Mouse (Mus musculus) cerebellum, adult 9-11 months (tissue): ENCODE measurements around the gene Cmas.

Experiments used
- DNase-seq: peaks from one replicate; pipeline ENCODE4 v3.0.0; 2022

Cmas gene

DNA sequence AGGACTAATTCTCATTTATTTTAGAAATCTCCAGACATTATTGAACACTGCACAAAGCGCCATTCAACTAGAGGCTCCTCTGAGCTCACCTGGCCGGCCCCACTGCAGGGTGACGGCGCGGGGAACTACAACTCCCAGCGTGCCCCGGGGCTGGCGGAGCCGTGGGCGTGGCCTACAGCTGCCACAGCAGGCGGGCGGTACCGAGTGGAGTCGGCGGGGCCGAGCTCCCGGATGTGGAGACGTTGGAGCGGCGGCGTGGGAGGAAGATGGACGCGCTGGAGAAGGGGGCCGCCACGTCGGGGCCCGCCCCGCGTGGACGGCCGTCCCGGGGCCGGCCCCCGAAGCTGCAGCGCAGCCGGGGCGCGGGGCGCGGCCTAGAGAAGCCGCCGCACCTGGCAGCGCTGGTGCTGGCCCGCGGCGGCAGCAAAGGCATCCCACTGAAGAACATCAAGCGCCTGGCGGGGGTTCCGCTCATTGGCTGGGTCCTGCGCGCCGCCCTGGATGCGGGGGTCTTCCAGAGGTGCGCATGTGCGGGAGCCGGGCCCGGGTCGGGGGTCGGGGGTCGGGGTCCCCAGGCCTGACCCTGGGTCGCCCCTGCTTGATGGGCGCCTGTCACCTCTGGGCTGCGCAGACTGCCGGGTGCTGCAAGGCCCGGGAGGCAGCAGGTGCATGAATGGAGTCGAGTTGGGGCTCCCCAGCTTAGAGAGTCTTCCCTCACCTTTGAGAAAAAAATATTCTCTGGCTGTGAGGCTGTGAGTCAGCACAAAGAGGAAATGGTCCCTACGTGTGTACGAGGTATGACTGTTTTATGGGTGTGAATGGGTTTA lies at the start of gene Cmas:
Cmas (plus strand) TSS at position 180 of the 827 bp plus-strand sequence.
- DNase-seq = peak; percentile 91

DNA sequence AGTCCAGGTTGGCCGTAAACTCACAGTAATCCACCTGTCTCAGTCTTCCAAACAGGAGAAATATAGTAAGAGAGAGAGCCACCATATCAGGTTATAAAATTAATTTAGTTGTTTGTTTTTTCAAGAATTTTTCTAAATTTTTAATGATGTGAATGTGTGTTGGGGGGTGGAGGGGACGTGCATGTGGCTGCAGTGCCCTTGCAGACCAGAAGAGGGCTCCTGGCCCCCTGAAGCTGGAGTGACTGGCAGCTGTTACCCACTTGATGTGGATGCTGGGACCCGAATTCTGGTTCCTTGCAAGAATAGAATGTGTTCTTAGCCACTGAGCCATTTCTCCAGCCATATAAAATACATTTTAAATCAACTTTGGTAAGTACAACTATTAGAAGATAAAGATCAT lies 49.8 kb upstream of the Cmas start:
- no peak for DNase-seq

DNA sequence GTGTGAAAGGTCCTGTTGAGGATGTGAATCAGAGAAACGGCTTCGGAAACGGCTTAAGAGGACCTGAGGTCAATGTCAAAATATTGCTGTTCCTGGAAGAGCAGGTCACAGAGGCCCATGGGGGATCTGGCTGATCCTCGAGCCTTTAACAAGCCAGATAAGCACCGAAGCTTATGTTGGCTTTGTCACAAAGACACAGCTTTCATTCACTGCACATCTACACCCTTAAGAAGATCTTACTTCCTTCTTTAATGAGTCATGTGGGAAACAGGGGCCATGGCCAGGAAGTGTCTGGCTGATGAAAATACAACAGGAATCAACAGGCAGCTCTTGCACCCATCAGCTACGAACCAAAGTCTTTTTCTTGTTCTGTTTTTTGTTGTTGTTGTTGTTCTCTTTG lies 48.1 kb upstream of the Cmas start:
- no peak for DNase-seq

DNA sequence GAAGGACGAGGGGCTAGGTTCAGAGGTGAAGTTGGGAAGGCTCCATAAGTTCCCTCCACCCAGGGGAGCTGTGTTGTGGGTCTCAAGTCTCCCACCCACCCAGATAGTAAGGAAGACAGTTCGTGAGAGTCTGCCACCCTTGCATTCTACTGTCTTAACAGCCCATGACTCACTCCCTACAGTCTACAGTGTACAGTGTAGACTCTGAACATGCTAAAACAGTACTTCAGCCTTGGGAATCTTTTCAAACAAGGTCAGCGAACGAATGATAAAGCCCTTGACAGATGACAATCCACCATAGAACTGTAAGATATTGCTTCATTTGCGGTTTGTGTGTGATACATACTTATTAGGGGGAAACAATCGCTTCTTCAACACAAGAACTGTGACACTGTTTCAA lies 45.8 kb upstream of the Cmas start:
- DNase-seq = no peak

DNA sequence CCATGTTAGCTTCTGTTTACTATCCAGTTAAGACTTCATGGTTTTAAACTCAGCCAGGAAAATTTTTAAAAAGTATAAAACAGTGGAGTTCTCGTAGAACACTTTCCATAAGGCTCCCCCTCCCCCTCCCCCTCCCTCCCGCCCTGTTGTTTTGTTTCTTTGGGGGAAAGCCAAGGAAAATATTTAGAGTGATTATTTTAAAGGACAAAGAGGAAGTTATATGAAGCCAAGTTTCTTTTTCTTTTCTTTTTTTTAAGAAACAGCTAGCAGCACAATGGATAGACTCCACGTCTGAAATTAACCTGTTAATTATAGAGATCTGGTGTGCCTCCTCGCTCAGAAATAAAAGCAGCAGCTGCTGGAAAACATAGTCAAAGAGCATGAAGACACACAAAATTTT lies 45.4 kb upstream of the Cmas start:
- no peak for DNase-seq

DNA sequence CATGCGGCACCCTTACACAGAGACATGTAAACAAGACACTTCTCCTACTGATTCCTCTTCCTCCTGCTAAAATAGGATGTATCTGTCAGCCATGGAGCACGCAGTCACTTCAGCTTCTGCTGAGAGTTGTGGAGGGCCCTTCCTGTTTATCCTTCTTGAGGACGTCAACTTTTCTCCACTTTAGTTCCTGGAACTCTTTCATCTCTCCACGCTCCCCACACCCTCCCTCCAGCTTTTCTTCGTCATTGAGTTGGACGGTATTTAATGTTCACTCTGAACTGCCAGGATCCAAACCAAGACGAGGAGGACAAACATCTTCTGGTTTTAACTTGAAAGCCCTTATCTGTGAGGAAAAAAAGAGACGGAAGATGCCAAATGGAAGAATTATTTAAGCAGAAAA lies 41.5 kb upstream of the Cmas start:
- DNase-seq = no peak

DNA sequence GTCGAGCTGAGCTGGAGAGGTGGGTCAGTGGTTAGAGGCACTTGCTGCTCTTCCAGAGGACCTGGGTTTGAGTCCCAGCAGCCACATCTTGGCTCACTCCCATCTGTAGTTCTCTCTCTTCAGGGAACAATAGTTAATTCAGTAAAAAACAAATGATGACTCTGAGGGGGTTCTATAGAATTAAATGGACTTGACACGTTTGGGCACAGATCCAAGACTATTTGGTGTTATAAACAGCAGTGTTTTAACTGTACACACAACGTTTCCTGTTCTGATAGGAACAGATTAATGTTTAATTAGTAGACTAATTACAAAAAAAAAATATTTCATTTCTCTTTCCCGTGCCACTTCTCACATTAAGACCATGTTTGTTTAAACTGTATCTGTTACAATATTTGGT lies 39.3 kb upstream of the Cmas start:
- DNase-seq = no peak

DNA sequence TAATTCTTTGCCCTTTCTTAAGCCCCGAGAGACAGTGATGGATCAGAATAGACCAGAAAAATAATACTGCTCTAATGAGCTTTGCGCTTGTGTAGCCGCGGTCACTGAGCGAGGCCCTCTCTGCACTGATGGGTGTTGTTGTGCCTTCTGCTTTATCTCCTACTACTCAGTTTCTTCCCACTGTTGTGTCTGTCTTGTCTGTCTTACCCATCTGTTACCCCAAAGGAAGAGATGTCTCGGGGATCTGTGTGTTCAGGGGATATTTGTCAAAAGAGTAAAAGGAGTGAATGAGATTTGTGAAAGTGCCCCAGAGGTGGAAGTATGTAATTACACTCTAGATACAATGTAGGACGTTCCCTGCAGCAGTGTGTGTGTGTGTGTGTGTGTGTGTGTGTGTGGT lies 38.3 kb upstream of the Cmas start:
- DNase-seq = no peak

DNA sequence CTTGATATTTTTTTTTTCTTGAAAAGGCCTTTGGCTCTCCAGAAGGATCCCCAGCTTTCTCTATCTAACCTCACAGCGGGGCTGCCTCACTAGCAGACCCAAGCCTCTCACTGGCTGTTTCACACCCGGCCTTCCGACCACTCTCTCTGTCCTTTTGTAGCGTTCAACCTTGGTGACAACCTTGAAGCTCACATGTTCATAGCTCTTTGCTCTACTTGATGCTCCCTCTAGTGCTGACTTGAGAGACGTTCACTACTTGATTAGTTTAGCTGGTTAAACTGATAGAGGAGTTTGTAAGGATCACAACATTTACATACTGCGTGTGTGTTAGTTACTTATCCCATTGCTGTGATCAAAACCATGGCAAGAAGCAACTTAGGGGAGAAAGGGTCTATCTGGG lies 35.8 kb upstream of the Cmas start:
- no peak for DNase-seq

DNA sequence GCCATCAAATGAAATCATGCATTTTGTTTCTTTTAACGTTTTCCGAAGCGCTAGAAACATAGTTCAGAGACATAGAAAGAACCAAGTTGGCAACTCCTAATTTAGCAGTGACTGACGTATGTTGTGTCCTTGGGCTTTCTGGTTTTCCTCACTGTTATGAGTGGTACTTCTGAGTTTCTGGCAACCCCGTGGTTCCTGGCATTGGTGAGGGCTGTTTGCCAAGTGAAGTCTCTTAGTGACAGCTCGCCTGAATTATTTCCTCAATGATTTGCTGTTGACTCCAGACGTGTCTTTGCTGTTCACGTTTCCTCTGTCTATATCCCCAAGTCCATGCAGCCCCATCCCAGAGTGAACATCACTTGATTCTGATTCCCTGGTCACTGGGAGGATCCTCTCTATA lies 34.8 kb upstream of the Cmas start:
- no peak for DNase-seq

DNA sequence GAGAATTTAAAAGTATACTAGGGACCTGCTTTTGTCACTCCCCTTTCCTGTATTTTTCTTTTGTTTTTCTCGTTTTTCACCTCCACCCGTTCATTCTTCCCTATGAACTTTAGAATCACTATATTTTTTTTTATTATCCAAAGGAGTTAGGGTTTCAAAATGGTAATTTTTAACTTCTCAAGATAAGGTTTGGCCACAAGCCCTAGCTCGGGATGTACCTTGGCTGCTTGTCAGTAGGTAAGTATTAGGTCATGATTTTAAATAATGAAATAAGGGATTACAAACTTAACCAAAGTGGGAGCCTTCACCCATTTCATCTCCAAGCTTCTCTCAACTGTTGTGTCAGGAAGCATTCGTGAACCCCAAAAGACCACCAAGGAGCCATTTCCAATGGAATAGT lies 30.5 kb upstream of the Cmas start:
- no peak for DNase-seq

DNA sequence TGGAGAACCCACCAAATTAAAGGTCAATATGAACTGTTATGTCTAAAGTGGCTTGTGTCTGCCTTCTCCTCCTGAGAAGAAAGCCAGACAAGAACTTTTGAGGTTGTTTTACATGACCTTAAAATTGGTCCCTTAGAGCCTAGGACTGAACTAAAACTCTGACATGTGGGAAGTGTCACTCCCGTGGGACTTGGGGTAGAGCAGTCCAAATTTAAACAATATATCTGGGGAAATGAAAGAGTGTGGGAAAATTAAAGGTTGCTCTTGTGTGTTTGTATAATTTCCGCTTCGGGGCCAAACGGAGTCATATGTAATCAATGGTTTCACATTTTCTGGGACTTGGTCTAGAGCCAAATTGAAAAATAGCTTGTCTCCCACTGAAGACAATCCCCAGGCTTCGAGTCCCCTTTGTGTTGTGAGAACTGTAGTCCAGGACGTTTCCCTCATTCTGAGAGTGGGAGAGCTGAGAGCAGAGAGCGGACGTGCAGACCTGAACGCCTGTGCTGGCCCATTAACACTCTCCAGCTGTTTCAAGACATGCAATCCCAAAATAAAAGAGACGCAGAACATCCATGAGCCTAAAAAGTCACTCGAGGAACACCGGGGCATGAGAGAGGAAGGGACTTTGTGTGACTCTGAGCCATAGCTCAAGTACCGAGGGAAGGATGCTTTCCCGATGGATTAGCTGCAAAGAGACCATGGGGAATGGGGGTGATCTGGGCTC lies 23.8 kb upstream of the Cmas start:
- no peak for DNase-seq

DNA sequence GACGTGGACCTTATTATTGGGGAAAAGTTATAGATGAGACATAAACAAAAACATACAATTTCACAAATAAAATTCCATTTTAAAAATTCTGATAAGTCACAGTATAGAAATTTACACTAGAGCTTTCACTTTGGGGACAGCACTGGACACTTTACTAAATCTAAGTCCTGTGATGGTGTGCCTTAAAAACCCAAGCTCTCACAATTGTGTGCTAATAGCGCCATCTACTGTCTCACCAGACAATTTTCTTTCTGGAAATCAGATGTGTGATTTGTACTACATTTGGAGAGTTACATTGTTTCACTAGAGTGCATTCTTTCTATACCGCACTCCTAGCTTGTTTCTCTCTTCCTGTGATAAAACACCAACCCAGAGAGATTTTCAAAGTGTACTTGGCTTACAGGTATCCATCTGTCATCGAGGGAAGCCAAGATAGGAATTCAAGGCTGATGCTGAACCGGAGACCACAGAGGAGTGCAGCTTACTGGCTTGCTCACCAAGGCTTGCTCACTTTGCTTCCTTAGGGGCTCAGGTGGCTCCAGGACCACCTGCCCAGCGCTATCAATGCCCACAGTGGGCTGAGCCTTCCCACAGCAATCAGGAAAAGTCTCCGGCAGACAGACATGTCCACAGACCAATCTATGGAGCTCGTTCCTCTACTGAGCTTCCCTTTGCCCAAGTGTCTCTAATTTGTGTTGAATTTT lies 21.0 kb upstream of the Cmas start:
- no peak for DNase-seq

DNA sequence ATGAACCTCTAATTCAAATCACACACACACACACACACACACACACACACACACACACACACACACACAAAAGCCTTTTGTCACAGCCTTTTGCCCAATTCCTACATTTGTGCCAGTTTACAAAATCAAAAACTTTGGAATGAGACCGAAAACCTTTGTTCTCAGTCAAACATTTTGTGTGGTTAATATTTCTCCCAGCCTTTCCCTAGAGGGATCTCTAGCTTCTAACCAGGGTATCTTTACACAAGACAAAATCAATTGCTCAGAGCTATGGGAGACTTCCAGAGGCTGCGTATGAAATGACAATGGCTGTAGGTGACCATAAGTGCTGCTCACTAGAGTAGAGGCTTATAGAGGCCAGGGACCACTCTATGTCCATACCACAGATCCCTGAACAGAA lies 18.3 kb upstream of the Cmas start:
- DNase-seq = no peak

DNA sequence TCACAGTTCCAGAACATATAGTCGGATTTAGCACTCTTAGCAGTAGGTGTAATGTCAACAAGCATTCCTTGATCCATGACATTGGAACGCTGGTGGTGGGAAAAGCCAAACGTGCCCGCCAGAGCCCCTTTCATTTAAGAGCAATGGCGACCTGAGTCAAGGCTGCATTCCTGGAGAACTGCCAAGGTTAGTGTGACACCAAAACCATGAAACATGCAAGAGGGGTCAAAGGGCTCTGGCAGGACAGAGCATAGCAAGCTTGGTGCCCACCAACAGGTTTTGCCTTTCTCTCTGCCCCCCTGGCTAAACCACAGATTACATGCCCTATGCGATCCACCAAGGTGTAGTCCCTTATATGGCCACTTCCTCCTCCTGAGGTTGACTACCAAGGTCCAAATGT lies 17.8 kb upstream of the Cmas start:
- no peak for DNase-seq

DNA sequence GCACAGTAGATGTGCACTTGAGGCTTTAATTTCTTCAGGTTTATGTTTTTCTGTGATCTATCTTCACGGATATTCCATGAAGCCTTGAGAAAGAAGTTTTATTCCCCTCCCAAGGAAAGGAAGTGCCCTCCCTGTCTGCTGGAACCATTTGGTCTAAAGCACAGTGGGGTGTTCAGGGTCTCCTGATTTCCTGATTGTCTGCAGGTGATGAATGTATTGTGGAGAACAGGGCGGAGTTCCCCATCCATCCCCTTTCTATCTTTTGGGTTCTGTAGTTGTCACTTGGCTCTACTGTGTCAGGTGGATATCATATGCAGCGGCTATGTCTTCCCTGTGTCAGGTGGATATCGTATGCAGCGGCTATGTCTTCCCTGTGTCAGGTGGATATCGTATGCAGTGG lies 14.7 kb upstream of the Cmas start:
- DNase-seq = no peak

DNA sequence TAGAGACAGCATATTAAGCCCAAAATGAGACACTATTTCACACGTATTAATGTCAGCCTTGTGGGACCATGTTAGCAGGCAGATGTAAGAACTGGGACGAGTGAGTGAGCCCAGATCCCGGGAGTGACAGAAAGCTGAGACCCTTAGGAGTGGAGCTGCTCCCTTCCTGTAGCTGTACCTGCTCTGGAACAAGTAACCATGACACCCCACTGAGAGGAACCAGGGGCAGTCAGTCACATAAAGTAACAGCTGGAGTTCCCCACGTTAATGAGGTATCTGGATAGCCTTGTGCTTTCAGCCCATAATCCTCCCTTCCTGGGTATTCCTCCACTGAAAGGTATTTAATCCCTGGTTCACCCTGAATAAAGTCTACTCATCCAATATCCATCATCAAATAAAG lies 13.3 kb upstream of the Cmas start:
- no peak for DNase-seq

DNA sequence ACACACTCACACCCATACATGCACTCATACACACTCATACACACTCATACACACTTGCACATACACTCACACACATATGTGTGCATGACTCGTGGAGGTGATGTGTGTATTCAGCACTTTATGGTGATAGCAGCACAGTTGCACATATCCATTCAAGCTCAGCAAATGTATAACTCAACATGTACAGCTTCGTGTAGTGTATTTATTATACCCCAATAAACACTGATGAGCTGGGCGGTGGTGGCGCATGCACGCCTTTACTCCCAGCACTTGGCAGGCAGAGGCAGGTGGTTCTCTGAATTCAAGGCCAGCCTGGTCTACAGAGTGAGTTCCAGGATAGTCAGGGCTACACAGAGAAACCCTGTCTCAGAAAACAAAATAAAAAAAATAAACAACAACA lies 11.0 kb upstream of the Cmas start:
- no peak for DNase-seq

DNA sequence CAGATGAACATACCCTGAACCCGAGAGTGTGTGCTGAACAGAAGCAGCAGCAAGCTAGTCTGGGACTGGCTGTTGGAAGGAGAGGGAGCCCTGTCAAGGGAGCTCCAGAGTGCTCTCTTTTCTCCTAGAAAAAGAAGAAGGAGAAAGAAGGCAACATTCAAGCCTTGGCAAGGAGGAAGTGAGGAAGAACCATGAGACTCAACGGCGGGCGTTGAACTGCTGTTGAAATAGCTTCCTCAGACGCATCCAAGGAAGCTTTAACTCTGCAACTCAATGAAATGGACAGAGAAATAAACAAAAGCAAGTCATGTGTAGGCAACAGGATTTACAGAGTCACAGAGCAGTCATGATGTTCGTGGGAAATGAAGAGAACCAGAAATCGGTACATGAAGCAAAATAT lies 9.7 kb upstream of the Cmas start:
- DNase-seq = no peak

DNA sequence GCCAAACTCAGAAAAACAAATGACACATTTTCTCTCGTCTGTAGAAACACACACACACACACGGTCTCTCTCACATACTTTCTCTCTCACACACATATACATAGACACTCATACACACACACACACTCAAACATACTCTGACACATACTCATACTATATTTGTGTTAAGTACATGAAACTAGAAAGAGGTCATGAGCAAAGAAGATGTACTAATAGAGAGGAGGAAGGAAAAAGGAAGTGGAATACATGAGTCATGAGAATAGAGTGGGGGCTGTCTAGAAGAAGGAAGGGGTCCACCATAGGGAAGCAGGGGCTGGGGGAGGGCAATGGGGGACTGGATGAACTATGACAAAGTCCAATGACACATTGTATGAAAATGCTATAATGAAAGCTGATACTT lies 9.3 kb upstream of the Cmas start:
- DNase-seq = no peak

DNA sequence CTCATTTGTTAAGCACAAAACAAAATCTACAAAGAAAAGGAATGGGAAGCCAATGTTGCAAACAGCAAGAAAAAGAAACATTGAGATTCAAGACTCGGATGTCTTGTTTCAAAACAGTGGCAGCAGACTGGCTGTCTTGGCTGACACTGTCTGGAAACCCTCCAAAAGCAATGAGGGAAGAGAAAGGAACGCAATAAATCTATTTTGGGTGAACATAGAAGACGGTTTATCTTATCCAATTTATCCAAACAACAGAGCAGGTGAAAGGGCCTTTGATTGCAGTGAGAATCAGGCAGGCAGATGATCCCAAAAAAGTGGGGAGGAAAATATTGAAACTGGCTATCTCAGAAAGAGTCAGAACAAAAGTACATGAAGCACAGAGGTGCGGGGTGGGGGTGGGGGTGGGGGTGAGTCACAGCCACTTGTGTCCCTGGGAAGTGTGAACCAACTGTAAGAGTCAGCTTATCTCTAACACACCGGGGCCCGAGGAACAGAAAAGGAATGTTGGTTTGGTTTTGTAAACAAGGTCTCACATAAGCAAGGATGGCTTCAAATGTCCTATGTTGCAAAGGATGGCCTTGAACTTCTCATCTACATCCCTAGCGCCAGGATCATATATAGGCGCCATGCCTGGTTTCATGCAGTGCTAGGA lies 8.3 kb upstream of the Cmas start:
- DNase-seq = no peak

DNA sequence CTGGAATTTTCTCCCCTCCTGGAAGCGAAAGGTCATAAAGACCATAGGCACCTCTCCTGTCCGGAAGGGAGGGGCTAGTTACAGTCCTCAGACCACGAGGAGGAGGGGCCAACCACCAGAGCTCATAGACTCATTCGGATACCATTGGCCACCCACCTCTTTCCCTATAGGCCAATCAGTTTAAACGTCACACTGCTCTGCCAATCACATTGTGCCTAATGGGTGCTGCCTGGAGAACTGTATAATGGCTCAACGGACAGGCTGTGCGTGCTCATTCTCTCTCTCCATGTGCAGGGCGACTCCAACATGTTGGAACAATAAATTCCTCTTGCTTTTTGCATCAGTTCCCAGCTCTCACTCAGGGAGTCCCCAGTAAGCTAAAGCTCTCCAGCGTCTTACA lies 5.1 kb upstream of the Cmas start:
- no peak for DNase-seq
